Mouse (Mus musculus): ENCODE data around the gene Tpm3.

DNA sequence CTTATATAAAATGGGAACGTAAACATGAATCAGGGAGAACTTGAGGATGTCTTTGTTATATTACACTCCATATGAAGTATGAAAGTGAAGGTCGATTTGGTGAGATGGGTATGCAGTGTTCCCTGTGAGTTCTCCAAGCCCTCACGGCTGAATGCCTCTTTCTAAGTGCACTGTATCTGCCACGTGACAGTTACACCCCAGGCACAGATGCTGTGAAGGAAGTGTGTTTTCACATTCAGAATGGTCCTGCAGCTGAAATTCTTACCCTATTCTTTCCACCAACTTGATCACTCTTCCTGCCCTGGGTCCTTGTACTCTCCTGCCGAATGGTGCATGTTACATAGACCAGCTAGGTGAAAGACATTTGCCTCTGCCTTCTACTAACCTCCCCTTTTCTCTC, 25.5 kb downstream of the Tpm3 start:
- TF ChIP-seq POLR2A (IDR thresholded peaks at IDR 0.05; ENCODE audit: control insufficient read depth, low read depth, low read length) (no peak), CTCF (IDR thresholded peaks at IDR 0.05; ENCODE audit: control insufficient read depth, insufficient read depth, insufficient replicate concordance, low read depth, low read length) (no peak)
